Mouse (Mus musculus) erythroblast, embryonic 14.5 days (primary cell): ENCODE data around the gene Fosb. TPM values are rescaled to one million over a fixed set of nuclear protein-coding genes. Genes with fewer than 3 reads are reported as not detected.

ENCODE experiments used
- H3K27me3 ChIP-seq: 2 replicates; pipeline ENCODE4 v1.6.1; 2012; ENCODE audit warnings: inconsistent platforms; ENCODE audit not compliant: control insufficient read depth
- H3K36me3 ChIP-seq: 2 replicates; pipeline ENCODE4 v1.6.1; 2012; ENCODE audit warnings: mild to moderate bottlenecking, inconsistent platforms; ENCODE audit not compliant: control insufficient read depth
- H3K4me1 ChIP-seq: 2 replicates; pipeline ENCODE4 v1.6.1; 2012; ENCODE audit warnings: inconsistent platforms; ENCODE audit not compliant: control insufficient read depth
- H3K4me3 ChIP-seq: replicated peaks from 2 replicates; pipeline ENCODE3; 2012; ENCODE audit warnings: moderate library complexity, mild to moderate bottlenecking, inconsistent platforms
- H3K9me3 ChIP-seq: 2 replicates; pipeline ENCODE4 v1.6.1; 2012; ENCODE audit warnings: low read length, inconsistent platforms, mixed read lengths; ENCODE audit not compliant: control insufficient read depth
- GATA1 ChIP-seq: IDR thresholded peaks from 2 replicates; pipeline ENCODE4 v1.6.1; 2012; ENCODE audit warnings: low read length, inconsistent platforms, mixed read lengths
- TAL1 ChIP-seq: IDR thresholded peaks from 3 replicates; pipeline ENCODE4 v1.6.1; 2012; ENCODE audit warnings: low read length, inconsistent platforms, mixed read lengths
- polyA plus RNA-seq: library from polyadenylated mRNA; stranded (reverse); fragments of >175 nt; gene quantifications from 2 replicates; pipeline ENCODE4 v1.2.3, GENCODE M21; 2012

The Fosb gene
- polyA plus RNA-seq, 1 experiment: 8.8 TPM

- no peak for TF ChIP-seq TAL1
- H3K27me3 ChIP-seq: peaks cover 61% of the 10 kb centered on the region
- no peaks in the 10 kb centered on the region for H3K9me3 ChIP-seq
- peaks cover 10% of the 10 kb centered on the region for H3K4me1 ChIP-seq
- H3K4me3 ChIP-seq: no peak overlapping the region
- no peaks in the 10 kb centered on the region for H3K36me3 ChIP-seq
Measured at GRCm38 (mm10) chr7:19335583-19335982, 25.7 kb upstream of the Fosb start.

DNA sequence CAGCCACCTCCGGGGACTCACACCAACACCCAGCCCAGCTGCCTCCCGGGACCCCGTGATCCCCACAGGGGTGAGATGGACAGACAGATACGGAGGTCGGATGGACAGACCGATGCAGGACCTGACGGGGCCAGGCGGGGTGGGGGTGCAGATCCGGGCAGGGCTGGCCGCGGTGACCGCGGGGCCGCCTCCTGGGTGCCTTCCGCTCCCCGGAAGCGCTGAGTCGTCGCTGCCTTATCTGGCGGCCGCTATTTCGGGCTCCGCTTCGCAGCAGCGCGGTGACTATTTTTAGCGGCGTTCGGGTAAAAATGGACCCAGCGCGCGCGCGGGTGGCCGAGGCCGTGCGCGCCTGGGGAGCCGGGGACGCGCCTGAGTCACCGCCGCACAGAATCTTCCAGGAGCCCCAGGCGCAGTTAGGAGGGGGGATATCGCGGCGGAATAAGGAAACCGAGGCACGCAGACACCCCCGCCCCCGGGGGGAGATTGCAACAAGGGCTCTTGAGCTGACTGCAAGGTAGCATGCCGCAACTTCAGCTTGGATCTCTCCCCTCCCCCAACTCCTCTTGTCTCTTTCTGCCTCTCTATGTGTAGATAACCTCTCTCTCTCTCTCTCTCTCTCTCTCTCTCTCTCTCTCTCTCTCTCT is 23.0 kb upstream of the Fosb start:
- Histone ChIP-seq H3K27me3 (peaks cover 56% of the 10 kb centered on the region), H3K9me3 (peaks cover 6% of the 10 kb centered on the region), H3K36me3 (no peaks in the 10 kb centered on the region), H3K4me3 (peak overlapping the region; percentile 63), H3K4me1 (peaks cover 14% of the 10 kb centered on the region)
- no peak for TF ChIP-seq TAL1

DNA sequence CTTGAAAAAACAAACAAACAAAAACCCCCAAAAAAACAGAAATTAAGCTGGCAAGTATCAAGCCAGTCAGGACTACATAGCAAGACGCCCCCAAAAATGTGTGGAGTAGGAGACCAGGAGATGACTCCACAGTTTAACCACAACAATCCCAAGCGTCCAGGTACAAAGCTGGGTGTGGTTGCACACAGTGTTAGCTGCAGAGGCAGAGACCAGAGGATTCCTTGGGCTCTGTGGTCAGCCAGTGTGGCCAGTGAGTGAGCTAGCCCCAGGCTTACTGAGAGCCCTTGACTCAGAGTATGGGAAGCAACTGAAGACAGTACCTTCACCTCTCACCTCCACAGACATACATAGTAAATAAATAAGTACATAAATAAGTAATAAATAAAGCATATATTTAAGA is 22.1 kb upstream of the Fosb start:
- peaks cover 24% of the 10 kb centered on the region for H3K4me1 ChIP-seq
- TF ChIP-seq GATA1: no peak
- no peak for TF ChIP-seq TAL1
- H3K36me3 ChIP-seq: no peaks in the 10 kb centered on the region
- H3K27me3 ChIP-seq: peaks cover 55% of the 10 kb centered on the region
- no peak overlapping the region for H3K4me3 ChIP-seq
- H3K9me3 ChIP-seq: peaks cover 6% of the 10 kb centered on the region

GRCm38 (mm10) chr7:19328425-19328824 is 18.6 kb upstream of the Fosb start:
- peaks cover 62% of the 10 kb centered on the region for H3K27me3 ChIP-seq
- TF ChIP-seq GATA1 (no peak), TAL1 (no peak)

DNA sequence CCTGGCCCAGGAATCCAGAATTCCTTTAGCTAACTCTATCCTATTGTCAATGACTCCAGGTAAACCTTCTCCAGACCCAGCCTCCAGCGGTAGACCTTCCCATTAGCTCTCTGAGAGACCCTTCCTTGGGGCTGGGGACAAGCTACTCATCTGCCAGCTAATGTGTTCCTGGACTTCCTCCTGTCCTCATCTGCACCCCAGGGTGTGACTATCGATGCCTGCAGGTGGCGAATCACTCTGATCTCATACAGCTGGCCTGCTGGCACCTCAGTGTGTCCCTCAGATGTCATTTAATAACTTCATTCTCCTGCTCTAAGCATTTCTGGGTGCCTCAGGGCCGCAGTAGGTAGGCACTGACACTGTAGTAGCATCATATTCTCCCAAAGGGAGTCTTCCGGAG is 17.9 kb upstream of the Fosb start:
- H3K27me3 ChIP-seq: peaks cover 61% of the 10 kb centered on the region
- peaks cover 6% of the 10 kb centered on the region for H3K9me3 ChIP-seq
- no peaks in the 10 kb centered on the region for H3K36me3 ChIP-seq
- TF ChIP-seq GATA1 (no peak), TAL1 (no peak)
- peaks cover 35% of the 10 kb centered on the region for H3K4me1 ChIP-seq
- no peak overlapping the region for H3K4me3 ChIP-seq

More at GRCm38 (mm10) chr7:19328425-19328824, 18.6 kb upstream of the Fosb start:
- Histone ChIP-seq H3K36me3 (no peaks in the 10 kb centered on the region), H3K4me1 (peaks cover 41% of the 10 kb centered on the region), H3K9me3 (peaks cover 6% of the 10 kb centered on the region), H3K4me3 (no peak overlapping the region)

GRCm38 (mm10) chr7:19327128-19327527 is 17.3 kb upstream of the Fosb start:
- H3K36me3 ChIP-seq: no peaks in the 10 kb centered on the region
- H3K9me3 ChIP-seq: peaks cover 6% of the 10 kb centered on the region
- TF ChIP-seq TAL1 (no peak), GATA1 (0 out of 2 replicates have a peak, but pooled peaks have one; percentile 44)
- peaks cover 61% of the 10 kb centered on the region for H3K27me3 ChIP-seq
- H3K4me3 ChIP-seq: peak overlapping the region; percentile 62
- H3K4me1 ChIP-seq: peaks cover 31% of the 10 kb centered on the region

DNA sequence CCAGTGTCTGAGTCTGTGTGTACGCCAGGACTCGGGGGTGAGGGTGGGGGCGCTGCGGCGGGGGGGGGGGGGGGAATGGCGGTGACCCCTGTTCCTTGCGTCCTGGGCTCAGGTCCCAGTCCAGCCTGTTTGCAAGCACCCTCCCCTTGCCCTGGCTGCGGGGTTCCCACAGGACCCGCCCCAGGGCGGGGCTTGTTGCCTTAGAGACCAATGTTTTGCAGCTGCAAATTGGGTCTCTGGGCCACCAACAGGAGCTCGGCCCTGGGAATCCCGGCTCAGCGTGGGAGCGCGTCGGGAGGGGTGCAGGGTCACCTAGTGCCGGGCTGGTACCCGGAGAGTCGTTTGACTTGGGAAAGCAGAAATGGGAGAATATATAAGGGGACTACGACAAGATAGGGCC is 16.5 kb upstream of the Fosb start:
- Histone ChIP-seq H3K36me3 (no peaks in the 10 kb centered on the region), H3K4me3 (peak overlapping the region; percentile 62), H3K4me1 (peaks cover 31% of the 10 kb centered on the region), H3K27me3 (peaks cover 59% of the 10 kb centered on the region), H3K9me3 (peaks cover 6% of the 10 kb centered on the region)
- TF ChIP-seq GATA1 (no peak), TAL1 (no peak)

- H3K4me1 ChIP-seq: peaks cover 31% of the 10 kb centered on the region
- H3K9me3 ChIP-seq: peaks cover 6% of the 10 kb centered on the region
- TF ChIP-seq GATA1 (no peak), TAL1 (no peak)
- no peaks in the 10 kb centered on the region for H3K36me3 ChIP-seq
- no peak overlapping the region for H3K4me3 ChIP-seq
- H3K27me3 ChIP-seq: peaks cover 64% of the 10 kb centered on the region
Measured at GRCm38 (mm10) chr7:19325262-19326199, 15.7 kb upstream of the Fosb start.

GRCm38 (mm10) chr7:19324221-19324620 is 14.4 kb upstream of the Fosb start:
- Histone ChIP-seq H3K4me1 (peaks cover 41% of the 10 kb centered on the region), H3K27me3 (peaks cover 68% of the 10 kb centered on the region), H3K4me3 (no peak overlapping the region), H3K9me3 (peaks cover 6% of the 10 kb centered on the region), H3K36me3 (no peaks in the 10 kb centered on the region)
- TF ChIP-seq GATA1 (no peak), TAL1 (no peak)
